7 mouse cellular contexts compared by ENCODE assay signal in the genomic region with DNA sequence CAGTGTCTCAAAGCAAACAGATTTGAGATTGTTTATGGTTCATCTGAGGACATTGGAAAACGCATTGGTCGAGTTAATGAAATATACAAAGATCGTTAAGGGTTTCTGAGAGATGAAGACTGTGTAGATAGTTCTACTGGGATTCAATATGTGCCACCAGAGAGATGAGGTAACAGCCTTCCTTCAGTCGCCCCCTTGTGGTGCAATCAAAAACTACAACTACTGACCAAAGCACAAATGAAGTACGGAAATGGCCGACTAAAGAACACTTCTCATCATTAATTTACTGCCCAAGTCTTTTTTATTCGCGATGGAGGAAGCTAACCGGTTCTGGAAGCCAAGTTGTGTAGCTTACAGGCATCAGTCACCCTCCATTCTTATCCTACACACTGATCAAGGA.
DNase-seq lines count a peak whose midpoint lies in the region; ATAC-seq lines count a peak whose summit lies in the region.

No protein-coding gene starts in this region.

- no peaks in the 10 kb centered on the region for H3K27me3 ChIP-seq in midbrain, embryonic 10.5 days (ENCODE audit: low read depth, poor library complexity, severe bottlenecking)
- H3K27me3 ChIP-seq in midbrain, embryonic 13.5 days, result no peaks in the 10 kb centered on the region
- H3K27me3 ChIP-seq in limb, embryonic 10.5 days (ENCODE audit: low read depth, poor library complexity, severe bottlenecking), result no peaks in the 10 kb centered on the region

- H3K4me3 ChIP-seq in midbrain, embryonic 10.5 days, result no peak overlapping the region
- no peak overlapping the region for H3K4me3 ChIP-seq in midbrain, embryonic 13.5 days (replicated peaks)
- no peak overlapping the region for H3K4me3 ChIP-seq in limb, embryonic 10.5 days

- DNase-seq in midbrain, embryonic 10.5 days (ENCODE audit: low spot score), result peak; percentile 46
- peak; percentile 10 for DNase-seq in adrenal gland, adult 2 months
- DNase-seq in embryo, embryonic 10 days (ENCODE audit: low spot score), result peak; percentile 57
- peak; percentile 82 for DNase-seq in heart, postnatal 4 days
- DNase-seq in limb, embryonic 10.5 days (ENCODE audit: low spot score), result peak; percentile 58
- peak; percentile 21 for DNase-seq in skeletal muscle tissue, adult 2 months (ENCODE audit: low read depth, low spot score)

- no peak overlapping the region for H3K27ac ChIP-seq in midbrain, embryonic 10.5 days (replicated peaks)
- no peak overlapping the region for H3K27ac ChIP-seq in midbrain, embryonic 13.5 days
- H3K27ac ChIP-seq in limb, embryonic 10.5 days, result no peak overlapping the region

- no peaks in the 10 kb centered on the region for H3K4me1 ChIP-seq in midbrain, embryonic 10.5 days
- H3K4me1 ChIP-seq in midbrain, embryonic 13.5 days (replicated peaks), result no peaks in the 10 kb centered on the region
- H3K4me1 ChIP-seq in limb, embryonic 10.5 days, result no peaks in the 10 kb centered on the region

- no peak overlapping the region for H3K9ac ChIP-seq in midbrain, embryonic 13.5 days (replicated peaks)

- no peaks in the 10 kb centered on the region for H3K9me3 ChIP-seq in midbrain, embryonic 10.5 days (replicated peaks)
- H3K9me3 ChIP-seq in midbrain, embryonic 13.5 days, result no peaks in the 10 kb centered on the region
- no peaks in the 10 kb centered on the region for H3K9me3 ChIP-seq in limb, embryonic 10.5 days (replicated peaks)

- H3K4me2 ChIP-seq in midbrain, embryonic 13.5 days (replicated peaks), result no peak overlapping the region

- no peak for ATAC-seq in midbrain, embryonic 13.5 days

- no peaks in the 10 kb centered on the region for H3K36me3 ChIP-seq in midbrain, embryonic 10.5 days
- no peaks in the 10 kb centered on the region for H3K36me3 ChIP-seq in midbrain, embryonic 13.5 days
- no peaks in the 10 kb centered on the region for H3K36me3 ChIP-seq in limb, embryonic 10.5 days

- 60% methylated on average over 9 of the region's 9 CpGs for WGBS in midbrain, embryonic 10.5 days
- 59% methylated on average over 9 of the region's 9 CpGs for WGBS in midbrain, embryonic 13.5 days
- 62% methylated on average over 9 of the region's 9 CpGs for WGBS in limb, embryonic 10.5 days

Comparison
In these comparisons a context has a peak if more than half of its experiments do, and no peak if none do; other contexts are left out.
1. DNase-seq: peak in every context shown above with its lines; median percentile 82 in heart, postnatal 4 days; 58 in limb, embryonic 10.5 days; 57 in embryo, embryonic 10 days; 46 in midbrain, embryonic 10.5 days; 21 in skeletal muscle tissue, adult 2 months; 10 in adrenal gland, adult 2 months.